ENCODE assay signal across 9 mouse cellular contexts in genomic region chr5:33495900-33496529, GRCm38 (mm10).
DNase-seq lines count a peak whose midpoint lies in the region; ATAC-seq and TF ChIP-seq lines count a peak whose summit lies in the region.
"Had no signal": no experiment of that assay in that cellular context is flagged by ENCODE, and none has a peak within 500 bp of the region (broad histone marks: within the 10 kb centered on the region; RNA-seq: fewer than 3 reads in every experiment).

No protein-coding gene starts in this region.

- H3K4me3 ChIP-seq in C2C12 (ENCODE audit: insufficient read depth, poor library complexity, severe bottlenecking): no peak overlapping the region
- no peak overlapping the region for H3K4me3 ChIP-seq in bone marrow macrophage, adult 2 months (ENCODE audit: insufficient read depth, low read length)
- H3K4me3 ChIP-seq in embryonic fibroblast, embryonic 13.5 days (ENCODE audit: insufficient read depth, low read length): no peak overlapping the region
- no peak overlapping the region for H3K4me3 ChIP-seq in heart, embryonic 12.5 days
- no peak overlapping the region for H3K4me3 ChIP-seq in liver, embryonic 14.5 days (ENCODE audit: insufficient read depth in 1 of 2, low read depth in 2 of 2, low read length in 2 of 2)
- H3K4me3 ChIP-seq: heart, embryonic 13.5 days had no signal

- H3K4me2 ChIP-seq in heart, embryonic 12.5 days: no peak overlapping the region
- no peak overlapping the region for H3K4me2 ChIP-seq in liver, embryonic 14.5 days (ENCODE audit: low read depth)
- H3K4me2 ChIP-seq: heart, embryonic 13.5 days had no signal

- no peaks in the 10 kb centered on the region for H3K36me3 ChIP-seq in C2C12 (ENCODE audit: control insufficient read depth, insufficient read depth)
- H3K36me3 ChIP-seq in heart, embryonic 12.5 days: no peaks in the 10 kb centered on the region
- H3K36me3 ChIP-seq in liver, embryonic 14.5 days (replicated peaks; ENCODE audit: control insufficient read depth, insufficient read depth, low read depth): no peaks in the 10 kb centered on the region
- H3K36me3 ChIP-seq: heart, embryonic 13.5 days had no signal

- ATAC-seq in heart, embryonic 12.5 days (ENCODE audit: insufficient number of reproducible peaks, low FRiP score): peak; percentile 60; the same call in 1 of the 2 replicates
- ATAC-seq in liver, embryonic 14.5 days (ENCODE audit: insufficient read depth): no peak
- peak; percentile 39; the same call in 1 of the 2 replicates for ATAC-seq in neutrophil, adult 5-6 weeks (ENCODE audit: extremely low read depth, insufficient number of reproducible peaks, low FRiP score, poor library complexity, severe bottlenecking)

- no peaks in the 10 kb centered on the region for H3K79me3 ChIP-seq in C2C12 (ENCODE audit: low read depth)

- H3K4me1 ChIP-seq in bone marrow macrophage, adult 2 months (ENCODE audit: control insufficient read depth, insufficient read depth, low read length): no peaks in the 10 kb centered on the region
- no peaks in the 10 kb centered on the region for H3K4me1 ChIP-seq in embryonic fibroblast, embryonic 13.5 days (ENCODE audit: control insufficient read depth, insufficient read depth, low read length)
- peaks cover 4% of the 10 kb centered on the region; the same call in 1 of the 2 replicates for H3K4me1 ChIP-seq in heart, embryonic 12.5 days (replicated peaks)
- no peaks in the 10 kb centered on the region for H3K4me1 ChIP-seq in liver, embryonic 14.5 days (replicated peaks; ENCODE audit: control insufficient read depth in 2 of 2, insufficient read depth in 2 of 2, low read length in 1 of 2)

- 34% methylated on average over 6 of the region's 6 CpGs for WGBS in heart, embryonic 12.5 days
- WGBS in liver, embryonic 14.5 days (ENCODE audit: insufficient replicate concordance): 20% methylated on average over 6 of the region's 6 CpGs

- TF ChIP-seq CTCF in C2C12 (IDR thresholded peaks at IDR 0.05; ENCODE audit: control insufficient read depth, insufficient read depth, insufficient read length): peak; percentile 72
- peak; percentile 71 for TF ChIP-seq CTCF in bone marrow macrophage, adult 2 months (IDR thresholded peaks at IDR 0.05; ENCODE audit: low read depth, low read length)
- peak; percentile 95 for TF ChIP-seq CTCF in embryonic fibroblast, embryonic 13.5 days (IDR thresholded peaks at IDR 0.05; ENCODE audit: borderline replicate concordance, insufficient read depth, low read length)
- peak; percentile 97 for TF ChIP-seq CTCF in liver, embryonic 14.5 days (IDR thresholded peaks at IDR 0.05; ENCODE audit: low read depth)

- no peak for TF ChIP-seq POLR2A in bone marrow macrophage, adult 2 months (IDR thresholded peaks at IDR 0.05; ENCODE audit: borderline replicate concordance, low read depth, low read length)
- TF ChIP-seq POLR2A in embryonic fibroblast, embryonic 13.5 days (IDR thresholded peaks at IDR 0.05; ENCODE audit: low read depth, low read length): no peak

- no peak for TF ChIP-seq EP300 in liver, embryonic 14.5 days (IDR thresholded peaks at IDR 0.05; ENCODE audit: low read depth)

- H3K27ac ChIP-seq in bone marrow macrophage, adult 2 months (ENCODE audit: insufficient read depth, low read depth, low read length): no peak overlapping the region
- no peak overlapping the region for H3K27ac ChIP-seq in embryonic fibroblast, embryonic 13.5 days (ENCODE audit: insufficient read depth, low read length)
- H3K27ac ChIP-seq in heart, embryonic 12.5 days (ENCODE audit: poor library complexity, severe bottlenecking): no peak overlapping the region
- no peak overlapping the region for H3K27ac ChIP-seq in liver, embryonic 14.5 days
- H3K27ac ChIP-seq: heart, embryonic 13.5 days had no signal

- no peak overlapping the region for H3ac ChIP-seq in C2C12 (ENCODE audit: control insufficient read depth, insufficient read length, low read depth)

- DNase-seq in kidney, postnatal 25 days: peak; percentile 88 to 90
- peak; percentile 33 to 45 (median 37) for DNase-seq in liver, embryonic 14.5 days (ENCODE audit: low read depth in 3 of 3, low spot score in 3 of 3)
- DNase-seq in testis, postnatal 14 days (ENCODE audit: low spot score): peak; percentile 65

- no peaks in the 10 kb centered on the region for H3K79me2 ChIP-seq in C2C12 (ENCODE audit: control insufficient read depth, insufficient read depth)

- peaks cover 71% of the 10 kb centered on the region for H3K27me3 ChIP-seq in C2C12 (ENCODE audit: control insufficient read depth, insufficient read depth, insufficient read length)
- peaks cover 37% of the 10 kb centered on the region for H3K27me3 ChIP-seq in heart, embryonic 12.5 days (replicated peaks)
- no peaks in the 10 kb centered on the region for H3K27me3 ChIP-seq in liver, embryonic 14.5 days (ENCODE audit: control insufficient read depth, insufficient read depth, low read length)

- no peak overlapping the region for H3K9ac ChIP-seq in heart, embryonic 12.5 days
- H3K9ac ChIP-seq in liver, embryonic 14.5 days (replicated peaks): no peak overlapping the region
- H3K9ac ChIP-seq: heart, embryonic 13.5 days had no signal

- 0 out of 2 replicates have a peak, but pooled peaks cover 3% of the 10 kb centered on the region for H3K9me3 ChIP-seq in heart, embryonic 12.5 days (replicated peaks)
- H3K9me3 ChIP-seq in liver, embryonic 14.5 days (ENCODE audit: control insufficient read depth, low read length): no peaks in the 10 kb centered on the region
- H3K9me3 ChIP-seq: heart, embryonic 13.5 days had no signal

TF ChIP-seq in C2C12, 6 proteins besides CTCF, POLR2A, EP300 and RAD21:
- no peak for TF ChIP-seq MYOG (IDR thresholded peaks at IDR 0.05; ENCODE audit: control insufficient read depth, extremely low read depth, insufficient read length)
- no peak for TF ChIP-seq USF1 (IDR thresholded peaks at IDR 0.05; ENCODE audit: low read depth)

Comparison
In these comparisons a context has a peak if more than half of its experiments do, and no peak if none do; other contexts are left out.
1. DNase-seq: peak in every context shown above with its lines; median percentile 89 in kidney, postnatal 25 days; 65 in testis, postnatal 14 days; 37 in liver, embryonic 14.5 days.